In the genomic region with DNA sequence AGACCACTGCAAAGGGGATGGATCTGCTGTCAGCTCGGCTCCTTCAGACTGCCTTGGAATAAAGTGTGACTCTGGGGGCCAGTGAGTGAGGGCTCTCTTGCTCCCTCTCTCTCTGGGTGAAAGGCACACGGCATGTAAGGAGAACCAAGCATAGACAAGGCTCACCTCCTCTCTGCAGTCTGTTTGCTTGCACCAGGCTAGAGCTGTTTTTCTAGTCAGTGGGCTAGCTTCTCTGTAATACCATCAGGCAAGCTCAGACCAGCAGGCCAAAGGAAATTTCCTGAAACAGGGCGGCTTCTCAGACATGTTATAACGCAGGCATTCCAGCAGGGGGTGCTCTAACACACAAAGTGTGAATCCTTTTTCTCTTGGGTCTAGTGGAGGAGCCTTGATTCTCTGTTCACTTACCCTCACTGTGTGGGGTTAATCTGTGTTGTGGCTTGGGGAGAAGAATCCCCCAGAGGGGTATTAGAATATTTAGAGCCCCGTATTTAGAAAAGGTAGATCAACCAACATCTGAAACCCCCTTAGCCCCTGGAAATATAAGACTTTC, we compare ENCODE assay signal across 8 mouse cellular contexts. TPM values are rescaled to one million over a fixed set of nuclear protein-coding genes. Genes with fewer than 3 reads are reported as not detected.
DNase-seq lines count a peak whose midpoint lies in the region; ATAC-seq and TF ChIP-seq lines count a peak whose summit lies in the region.

No protein-coding gene starts in this region.

- H3K4me1 ChIP-seq in liver, adult 2 months (ENCODE audit: control insufficient read depth, insufficient read depth, low read length), result peaks cover 8% of the 10 kb centered on the region; the same call in 1 of the 2 replicates
- H3K4me1 ChIP-seq in neural tube, embryonic 13.5 days (replicated peaks), result peaks cover 16% of the 10 kb centered on the region

- no peak overlapping the region for H3K27ac ChIP-seq in liver, adult 2 months (replicated peaks; ENCODE audit: insufficient read depth, low read depth, low read length)
- H3K27ac ChIP-seq in neural tube, embryonic 13.5 days (replicated peaks), result no peak overlapping the region

- ATAC-seq in neural tube, embryonic 13.5 days (ENCODE audit: low read depth), result peak; percentile 76

- H3K9ac ChIP-seq in liver, adult 2 months (ENCODE audit: low read depth, low read length), result peak overlapping the region; percentile 9; the same call in 1 of the 2 replicates
- H3K9ac ChIP-seq in neural tube, embryonic 13.5 days, result no peak overlapping the region

- TF ChIP-seq POLR2A in liver, adult 2 months (IDR thresholded peaks at IDR 0.05; ENCODE audit: extremely low read depth, insufficient read depth, low read length), result no peak

- H3K79me2 ChIP-seq in liver, adult 2 months (ENCODE audit: control insufficient read depth, insufficient read depth, low read length), result no peaks in the 10 kb centered on the region

- no peaks in the 10 kb centered on the region for H3K9me3 ChIP-seq in neural tube, embryonic 13.5 days

- no peaks in the 10 kb centered on the region for H3K36me3 ChIP-seq in liver, adult 2 months (ENCODE audit: control insufficient read depth, insufficient read depth, low read length)
- H3K36me3 ChIP-seq in neural tube, embryonic 13.5 days, result no peaks in the 10 kb centered on the region

- peak; percentile 65 for DNase-seq in 3T3-L1 (ENCODE audit: low read depth, low spot score)
- peak; percentile 29 for DNase-seq in Muller cell, postnatal 12 days (ENCODE audit: inconsistent ontology term)
- DNase-seq in cerebellum, adult 8-10 months, result peak; percentile 80
- DNase-seq in frontal cortex, postnatal 14 days (ENCODE audit: low spot score in 2 of 2), result peak; percentile 32 to 64
- peak; percentile 42 for DNase-seq in kidney, adult 9 months
- DNase-seq in liver, adult 2 months (ENCODE audit: extremely low read depth, low read depth, low spot score), result peak; percentile 65
- DNase-seq in thymus, postnatal 14 days, result peak; percentile 67

- 50% methylated on average over 5 of the region's 5 CpGs for WGBS in liver, adult 2 months
- WGBS in neural tube, embryonic 13.5 days, result 34% methylated on average over 5 of the region's 5 CpGs

- H3K27me3 ChIP-seq in liver, adult 2 months (ENCODE audit: control insufficient read depth, insufficient read depth, low read length), result no peaks in the 10 kb centered on the region
- no peaks in the 10 kb centered on the region for H3K27me3 ChIP-seq in neural tube, embryonic 13.5 days

- H3K4me3 ChIP-seq in liver, adult 2 months (ENCODE audit: insufficient read depth, low read depth, low read length), result no peak overlapping the region
- H3K4me3 ChIP-seq in neural tube, embryonic 13.5 days, result no peak overlapping the region

- H3K4me2 ChIP-seq in neural tube, embryonic 13.5 days, result 0 out of 2 replicates have a peak overlapping the region, but pooled peaks have one; percentile 7

- peak; percentile 54 for TF ChIP-seq CTCF in liver, adult 2 months (IDR thresholded peaks at IDR 0.05; ENCODE audit: low read depth, low read length)

RNA-seq across cellular contexts. Expression of a gene that starts 31.7 kb away (rescaled TPM):
- not detected in 2 replicates for total RNA-seq in liver, adult 2 months (2014; rRNA removed)
- not detected in 2 replicates for polyA plus RNA-seq in liver, adult 2 months (2012; rRNA removed)
- 21.1 and 21.4 TPM in 2 replicates for polyA plus RNA-seq in neural tube, embryonic 13.5 days (2015; fragmentation: Nextera tagmentation; extraction: Ambion mirVana)

RNA-seq across cellular contexts. Expression of a gene that starts 42.0 kb away (rescaled TPM):
- total RNA-seq in liver, adult 2 months (2014; rRNA removed), result 4.9 and 5.4 TPM in 2 replicates
- polyA plus RNA-seq in liver, adult 2 months (2012; rRNA removed), result 8.7 and 15.6 TPM in 2 replicates
- polyA plus RNA-seq in neural tube, embryonic 13.5 days (2015; fragmentation: Nextera tagmentation; extraction: Ambion mirVana), result 5.2 and 8.3 TPM in 2 replicates

RNA-seq across cellular contexts. Expression of a gene that starts 53.9 kb away (rescaled TPM):
- 14.6 and 15.4 TPM in 2 replicates for total RNA-seq in liver, adult 2 months (2014; rRNA removed)
- polyA plus RNA-seq in liver, adult 2 months (2012; rRNA removed), result 8.7 and 10.9 TPM in 2 replicates
- polyA plus RNA-seq in neural tube, embryonic 13.5 days (2015; fragmentation: Nextera tagmentation; extraction: Ambion mirVana), result 29.4 and 29.8 TPM in 2 replicates

RNA-seq across cellular contexts. Expression of a gene that starts 56.3 kb away (rescaled TPM):
- 1.5 and 1.7 TPM in 2 replicates for total RNA-seq in liver, adult 2 months (2014; rRNA removed)
- polyA plus RNA-seq in liver, adult 2 months (2012; rRNA removed), result 1.4 and 1.7 TPM in 2 replicates
- 30.4 and 33.6 TPM in 2 replicates for polyA plus RNA-seq in neural tube, embryonic 13.5 days (2015; fragmentation: Nextera tagmentation; extraction: Ambion mirVana)

Comparison
In these comparisons a context has a peak if more than half of its experiments do, and no peak if none do; other contexts are left out.
1. DNase-seq: peak in every context shown above with its lines; median percentile 80 in cerebellum, adult 8-10 months; 67 in thymus, postnatal 14 days; 65 in 3T3-L1; 65 in liver, adult 2 months; 48 in frontal cortex, postnatal 14 days; 42 in kidney, adult 9 months; 29 in Muller cell, postnatal 12 days.
2. RNA of a gene that starts 31.7 kb away (polyA plus RNA-seq): 21.1 to 21.4 TPM in neural tube, embryonic 13.5 days; not detected in liver, adult 2 months; every median in the first group is over 10 times any median in the second.